Mouse (Mus musculus) intestine, embryonic 14.5 days (tissue): ENCODE data around the gene Cd72. TPM values are rescaled to one million over a fixed set of nuclear protein-coding genes. Genes with fewer than 3 reads are reported as not detected.

Source experiments
- ATAC-seq: fragments of 200-750 bp; cut with Nextera tagmentation; replicated peaks from 2 replicates; pipeline ENCODE4 v1.8.0; 2017; ENCODE audit warnings: low read depth, moderate number of reproducible peaks, moderate TSS enrichment, moderate library complexity; ENCODE audit not compliant: low FRiP score, low TSS enrichment
- DNase-seq: peaks from one replicate; pipeline ENCODE4 v3.0.0-alpha.2; 2018; ENCODE audit warnings: low spot score
- H3K27ac ChIP-seq: fragments of 300-500 bp; sonication (generic); 2 replicates; pipeline ENCODE4 v1.5.1; 2014; ENCODE audit warnings: low read depth, mild to moderate bottlenecking, control low read depth
- H3K27me3 ChIP-seq: fragments of 300-500 bp; sonication (generic); replicated peaks from 2 replicates; pipeline ENCODE4 v1.6.1; 2014; ENCODE audit warnings: low read length, control low read depth; ENCODE audit not compliant: control insufficient read depth, insufficient read depth
- H3K36me3 ChIP-seq: fragments of 300-500 bp; sonication (generic); 2 replicates; pipeline ENCODE4 v1.6.1; 2014; ENCODE audit warnings: low read length, control low read depth; ENCODE audit not compliant: control insufficient read depth, insufficient read depth
- H3K4me1 ChIP-seq: fragments of 300-500 bp; sonication (generic); replicated peaks from 2 replicates; pipeline ENCODE4 v1.6.1; 2014; ENCODE audit warnings: low read length, control low read depth, mixed read lengths; ENCODE audit not compliant: control insufficient read depth, insufficient read depth
- H3K4me2 ChIP-seq: fragments of 300-500 bp; sonication (generic); 2 replicates; pipeline ENCODE4 v1.6.1; 2014; ENCODE audit warnings: low read length
- H3K4me3 ChIP-seq: fragments of 300-500 bp; sonication (generic); 2 replicates; pipeline ENCODE4 v1.5.1; 2014; ENCODE audit warnings: low read depth, low read length, control low read depth, mixed read lengths
- H3K9ac ChIP-seq: fragments of 300-500 bp; sonication (generic); 2 replicates; pipeline ENCODE4 v1.6.1; 2014; ENCODE audit warnings: mild to moderate bottlenecking, low read length
- H3K9me3 ChIP-seq: fragments of 300-500 bp; sonication (generic); 2 replicates; pipeline ENCODE4 v1.6.1; 2016; ENCODE audit warnings: low read length, control low read depth; ENCODE audit not compliant: control insufficient read depth
- WGBS: fragments of 180-500 bp; shearing (Covaris S2); extraction: QIAGEN DNeasy Blood & Tissue Kit; methylation state at CpG from one replicate; pipeline ENCODE4 v1.1.7; 2014; 5-methylcytosine and 5-hydroxymethylcytosine counted together
- polyA plus RNA-seq: library from polyadenylated mRNA; unstranded; fragments of >200 nt; fragmentation: Nextera tagmentation; extraction: Ambion mirVana; gene quantifications from 2 replicates; pipeline ENCODE4 v1.2.1, GENCODE M21; 2014

The Cd72 gene
- polyA plus RNA-seq, 1 experiment from 2014 or later = 4.8 TPM

DNA sequence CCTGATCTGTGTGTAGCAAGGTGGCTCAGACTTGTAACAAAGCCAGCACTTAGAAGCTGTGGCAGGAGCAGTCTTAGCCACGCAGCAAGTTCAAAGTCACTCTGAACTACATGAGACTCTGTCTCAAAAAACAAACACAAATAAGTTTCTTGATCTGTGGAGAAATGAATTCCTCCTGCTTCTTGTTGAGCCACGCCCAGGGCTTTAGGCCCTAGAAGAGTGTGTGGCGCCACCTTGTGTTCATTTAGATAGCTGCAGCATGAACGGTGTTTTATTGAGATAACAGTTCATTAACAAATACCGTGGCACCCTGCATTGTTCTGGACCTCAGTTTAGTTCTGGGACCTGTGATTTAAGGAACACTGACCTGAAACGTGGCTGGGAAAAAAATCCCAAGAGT, 34.1 kb downstream of the Cd72 start:
- no peak overlapping the region for H3K9ac ChIP-seq
- 0 out of 2 replicates have a peak, but pooled peaks cover 4% of the 10 kb centered on the region for H3K4me1 ChIP-seq
- 6% methylated on average over 6 of the region's 6 CpGs for WGBS
- ATAC-seq = no peak
- peak; percentile 86 for DNase-seq
- no peak overlapping the region for H3K4me3 ChIP-seq
- H3K36me3 ChIP-seq = peaks cover 57% of the 10 kb centered on the region
- 0 out of 2 replicates have a peak, but pooled peaks cover 7% of the 10 kb centered on the region for H3K27me3 ChIP-seq
- H3K4me2 ChIP-seq = no peak overlapping the region
- no peaks in the 10 kb centered on the region for H3K9me3 ChIP-seq
- no peak overlapping the region for H3K27ac ChIP-seq

- H3K27ac ChIP-seq = no peak overlapping the region
- H3K9ac ChIP-seq = no peak overlapping the region
- H3K9me3 ChIP-seq = no peaks in the 10 kb centered on the region
- no peak for DNase-seq
- H3K4me1 ChIP-seq = 0 out of 2 replicates have a peak, but pooled peaks cover 4% of the 10 kb centered on the region
- H3K27me3 ChIP-seq = 0 out of 2 replicates have a peak, but pooled peaks cover 7% of the 10 kb centered on the region
- WGBS = 63% methylated on average over 9 of the region's 9 CpGs
- no peak for ATAC-seq
- H3K36me3 ChIP-seq = peaks cover 57% of the 10 kb centered on the region
- no peak overlapping the region for H3K4me3 ChIP-seq
- H3K4me2 ChIP-seq = no peak overlapping the region
Measured at GRCm38 (mm10) chr4:43419801-43420281, 34.6 kb downstream of the Cd72 start.

- Histone ChIP-seq H3K27ac (no peak overlapping the region), H3K27me3 (0 out of 2 replicates have a peak, but pooled peaks cover under 1% of the 10 kb centered on the region), H3K4me3 (no peak overlapping the region), H3K4me2 (no peak overlapping the region), H3K9ac (no peak overlapping the region), H3K4me1 (0 out of 2 replicates have a peak, but pooled peaks cover 4% of the 10 kb centered on the region), H3K9me3 (no peaks in the 10 kb centered on the region), H3K36me3 (peaks cover 52% of the 10 kb centered on the region)
- DNase-seq (no peak), ATAC-seq (no peak)
- 63% methylated on average over 15 of the region's 15 CpGs for WGBS
Measured at GRCm38 (mm10) chr4:43418973-43419656, 35.3 kb downstream of the Cd72 start.

GRCm38 (mm10) chr4:43418450-43418849, 36.0 kb downstream of the Cd72 start:
- 78% methylated on average over 4 of the region's 4 CpGs for WGBS
- no peak overlapping the region for H3K4me2 ChIP-seq
- ATAC-seq (no peak), DNase-seq (no peak)
- 0 out of 2 replicates have a peak, but pooled peaks cover 4% of the 10 kb centered on the region for H3K4me1 ChIP-seq
- H3K4me3 ChIP-seq = no peak overlapping the region
- no peak overlapping the region for H3K9ac ChIP-seq
- H3K9me3 ChIP-seq = no peaks in the 10 kb centered on the region
- H3K36me3 ChIP-seq = peaks cover 45% of the 10 kb centered on the region
- H3K27ac ChIP-seq = no peak overlapping the region
- no peaks in the 10 kb centered on the region for H3K27me3 ChIP-seq

- Histone ChIP-seq H3K27ac (no peak overlapping the region), H3K9me3 (no peaks in the 10 kb centered on the region), H3K4me1 (0 out of 2 replicates have a peak, but pooled peaks cover 4% of the 10 kb centered on the region), H3K9ac (no peak overlapping the region), H3K4me3 (no peak overlapping the region), H3K4me2 (no peak overlapping the region), H3K36me3 (peaks cover 35% of the 10 kb centered on the region), H3K27me3 (no peaks in the 10 kb centered on the region)
- no peak for ATAC-seq
- DNase-seq = no peak
- 70% methylated on average over 16 of the region's 16 CpGs for WGBS
Measured at GRCm38 (mm10) chr4:43417269-43418062, 37.0 kb downstream of the Cd72 start.

DNA sequence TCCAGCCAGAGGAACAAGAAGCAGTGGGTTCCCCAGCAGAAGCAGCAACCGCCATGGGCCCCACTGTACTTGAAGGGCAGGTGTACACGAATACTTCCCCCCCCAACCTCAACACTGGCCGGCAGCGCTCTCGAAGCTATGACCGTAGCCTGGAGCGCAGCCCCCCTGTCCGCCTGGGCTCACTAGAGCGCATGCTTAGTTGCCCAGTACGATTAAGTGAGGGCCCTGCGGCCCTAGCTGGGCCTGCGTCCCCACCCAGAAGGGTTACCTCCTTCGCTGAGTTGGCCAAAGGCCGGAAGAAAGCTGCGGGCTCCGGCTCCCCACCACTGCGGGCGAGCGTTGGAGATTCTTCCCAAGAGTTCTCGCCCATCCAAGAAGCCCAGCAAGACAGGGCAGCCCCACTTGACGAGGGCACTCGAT, 38.3 kb downstream of the Cd72 start:
- Histone ChIP-seq H3K27ac (no peak overlapping the region), H3K4me2 (no peak overlapping the region), H3K4me3 (no peak overlapping the region), H3K9me3 (no peaks in the 10 kb centered on the region), H3K27me3 (no peaks in the 10 kb centered on the region), H3K36me3 (peaks cover 24% of the 10 kb centered on the region), H3K9ac (no peak overlapping the region), H3K4me1 (0 out of 2 replicates have a peak, but pooled peaks cover 4% of the 10 kb centered on the region)
- WGBS = 96% methylated on average over 22 of the region's 22 CpGs
- no peak for DNase-seq
- no peak for ATAC-seq

GRCm38 (mm10) chr4:43415221-43416070, 39.0 kb downstream of the Cd72 start:
- Histone ChIP-seq H3K4me3 (no peak overlapping the region), H3K9ac (no peak overlapping the region), H3K4me1 (0 out of 2 replicates have a peak, but pooled peaks cover 4% of the 10 kb centered on the region), H3K4me2 (no peak overlapping the region), H3K27ac (no peak overlapping the region), H3K36me3 (peaks cover 24% of the 10 kb centered on the region), H3K27me3 (no peaks in the 10 kb centered on the region), H3K9me3 (no peaks in the 10 kb centered on the region)
- no peak for DNase-seq
- 91% methylated on average over 29 of the region's 29 CpGs for WGBS
- no peak for ATAC-seq

DNA sequence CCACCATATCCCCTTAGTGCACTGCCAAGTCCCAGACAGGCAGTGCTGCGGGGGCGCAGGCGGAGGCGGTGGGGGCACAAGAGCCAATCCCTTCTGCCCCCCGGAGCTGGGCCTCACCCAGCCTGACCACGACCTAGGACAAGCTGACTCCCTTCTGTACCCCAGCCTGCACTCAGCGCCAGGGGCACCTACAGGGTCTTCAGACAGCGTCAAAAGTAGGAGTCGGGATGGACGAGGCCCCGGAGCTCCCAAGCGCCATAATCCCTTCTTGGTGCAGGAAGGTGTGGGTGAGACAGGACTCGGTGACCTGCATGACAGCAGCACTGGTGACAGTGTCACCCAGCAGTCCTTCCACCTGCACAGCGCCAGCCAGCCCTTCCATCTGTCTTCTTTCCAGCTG, 39.7 kb downstream of the Cd72 start:
- 87% methylated on average over 14 of the region's 14 CpGs for WGBS
- Histone ChIP-seq H3K4me3 (no peak overlapping the region), H3K36me3 (peaks cover 24% of the 10 kb centered on the region), H3K27ac (no peak overlapping the region), H3K4me2 (no peak overlapping the region), H3K4me1 (0 out of 2 replicates have a peak, but pooled peaks cover 4% of the 10 kb centered on the region), H3K9ac (no peak overlapping the region), H3K9me3 (no peaks in the 10 kb centered on the region), H3K27me3 (no peaks in the 10 kb centered on the region)
- DNase-seq = no peak
- no peak for ATAC-seq
